Mouse (Mus musculus) small intestine, adult 2 months (tissue): ENCODE measurements around the gene Cfap57. TPM values are rescaled to one million over a fixed set of nuclear protein-coding genes. Genes with fewer than 3 reads are reported as not detected.
A peak's percentile ranks its signal among the peaks of the same experiment; 100 is the strongest.

Source experiments
- H3K27ac ChIP-seq: fragments of 200-500 bp; 2 replicates; pipeline ENCODE4 v1.5.1; 2012; ENCODE audit warnings: low read depth, low read length, control low read depth, inconsistent platforms; ENCODE audit not compliant: insufficient read depth
- H3K27me3 ChIP-seq: fragments of 200-500 bp; 2 replicates; pipeline ENCODE4 v1.6.1; 2012; ENCODE audit warnings: mild to moderate bottlenecking, moderate library complexity, low read length, inconsistent platforms; ENCODE audit not compliant: control insufficient read depth, insufficient read depth
- H3K36me3 ChIP-seq: fragments of 200-500 bp; 2 replicates; pipeline ENCODE4 v1.6.1; 2012; ENCODE audit warnings: mild to moderate bottlenecking, low read length, control low read depth, inconsistent platforms; ENCODE audit not compliant: control insufficient read depth, insufficient read depth
- H3K4me1 ChIP-seq: fragments of 200-500 bp; 2 replicates; pipeline ENCODE4 v1.6.1; 2012; ENCODE audit warnings: low read length, inconsistent platforms, mixed read lengths; ENCODE audit not compliant: control insufficient read depth, insufficient read depth, insufficient read length
- H3K4me3 ChIP-seq: fragments of 200-500 bp; 2 replicates; pipeline ENCODE4 v1.5.1; 2012; ENCODE audit warnings: low read depth, mild to moderate bottlenecking, control low read depth, inconsistent platforms, low read length, moderate library complexity
- CTCF ChIP-seq: fragments of 200-500 bp; IDR thresholded peaks from 2 replicates; pipeline ENCODE4 v1.5.1; 2012; ENCODE audit warnings: low read depth, mild to moderate bottlenecking, control low read depth, inconsistent platforms, low read length, moderate library complexity, mixed read lengths; ENCODE audit not compliant: insufficient replicate concordance, insufficient read length; ENCODE audit errors: extremely low read depth
- POLR2A ChIP-seq: fragments of 200-500 bp; IDR thresholded peaks from 2 replicates; pipeline ENCODE4 v1.6.1; 2012; ENCODE audit warnings: low read depth, mild to moderate bottlenecking, control low read depth, inconsistent platforms, low read length, moderate library complexity
- WGBS: fragments of 180-500 bp; shearing (Covaris S2); methylation state at CpG from one replicate; pipeline ENCODE4 v1.1.7; 2018; 5-methylcytosine and 5-hydroxymethylcytosine counted together
- polyA plus RNA-seq: library from polyadenylated mRNA; depleted of rRNA; stranded (reverse); fragments of >200 nt; gene quantifications from 2 replicates; pipeline ENCODE4 v1.2.3, GENCODE M21; 2012; rRNA removed

The Cfap57 gene
- not detected in 2 replicates for polyA plus RNA-seq

GRCm38 (mm10) chr4:118620279-118620966 lies at the start of gene Cfap57, which contains the start of gene Ebna1bp2:
Gene Cfap57, minus strand, starts transcription at chr4:118620777.
Gene Ebna1bp2, plus strand, starts transcription at chr4:118620799.
- no peak for TF ChIP-seq CTCF
- TF ChIP-seq POLR2A, result 0 out of 2 replicates have a peak, but pooled peaks have one; percentile 41
- H3K36me3 ChIP-seq, result peaks cover 20% of the 10 kb centered on the region
- H3K4me1 ChIP-seq, result peaks cover 6% of the 10 kb centered on the region; the same call in 1 of the 2 replicates
- no peak within 1 kb of the TSS for H3K27ac ChIP-seq
- no peaks in the 10 kb centered on the region for H3K27me3 ChIP-seq
- H3K4me3 ChIP-seq, result peak within 1 kb of the TSS; percentile 83
- WGBS, result 1% methylated on average over 33 of the region's 41 CpGs

GRCm38 (mm10) chr4:118658652-118659051 lies 38.1 kb upstream of the Cfap57 start, which contains the start of gene Olfr62:
Gene Olfr62, plus strand, starts transcription at chr4:118658952.
- no peak within 1 kb of the TSS for H3K27ac ChIP-seq
- H3K36me3 ChIP-seq, result no peaks in the 10 kb centered on the region
- TF ChIP-seq CTCF, result no peak
- TF ChIP-seq POLR2A, result no peak
- H3K4me1 ChIP-seq, result no peaks in the 10 kb centered on the region
- no peaks in the 10 kb centered on the region for H3K27me3 ChIP-seq
- H3K4me3 ChIP-seq, result no peak within 1 kb of the TSS

- TF ChIP-seq CTCF (peak; percentile 72; the same call in 1 of the 2 replicates), POLR2A (no peak)
- Histone ChIP-seq H3K36me3 (no peaks in the 10 kb centered on the region), H3K27ac (no peak overlapping the region), H3K4me1 (no peaks in the 10 kb centered on the region), H3K4me3 (no peak overlapping the region), H3K27me3 (no peaks in the 10 kb centered on the region)
- WGBS, result 4% methylated on average over 2 of the region's 2 CpGs
These were observed 24.7 kb upstream of the Cfap57 start for GRCm38 (mm10) chr4:118645234-118645633.

- H3K4me1 ChIP-seq, result no peaks in the 10 kb centered on the region
- no peak for TF ChIP-seq POLR2A
- no peak for TF ChIP-seq CTCF
- H3K4me3 ChIP-seq, result no peak overlapping the region
- no peak overlapping the region for H3K27ac ChIP-seq
- H3K36me3 ChIP-seq, result no peaks in the 10 kb centered on the region
- H3K27me3 ChIP-seq, result no peaks in the 10 kb centered on the region
- WGBS, result 41% methylated on average over 20 of the region's 20 CpGs
These were observed 22.0 kb upstream of the Cfap57 start for GRCm38 (mm10) chr4:118642346-118643190.

GRCm38 (mm10) chr4:118630261-118630660 lies 9.7 kb upstream of the Cfap57 start:
- H3K27me3 ChIP-seq, result no peaks in the 10 kb centered on the region
- H3K27ac ChIP-seq, result no peak overlapping the region
- 92% methylated on average over 5 of the region's 5 CpGs for WGBS
- TF ChIP-seq POLR2A, result no peak
- TF ChIP-seq CTCF, result no peak
- H3K4me3 ChIP-seq, result no peak overlapping the region
- peaks cover 26% of the 10 kb centered on the region for H3K36me3 ChIP-seq
- no peaks in the 10 kb centered on the region for H3K4me1 ChIP-seq

GRCm38 (mm10) chr4:118621781-118622180 lies 1.2 kb upstream of the Cfap57 start:
- Histone ChIP-seq H3K27me3 (no peaks in the 10 kb centered on the region), H3K36me3 (peaks cover 29% of the 10 kb centered on the region), H3K27ac (no peak overlapping the region), H3K4me3 (no peak overlapping the region), H3K4me1 (peaks cover 6% of the 10 kb centered on the region; the same call in 1 of the 2 replicates)
- no peak for TF ChIP-seq POLR2A
- TF ChIP-seq CTCF, result no peak
- 71% methylated on average over 9 of the region's 9 CpGs for WGBS

GRCm38 (mm10) chr4:118620967-118621320 lies 367 bp upstream of the Cfap57 start:
- peaks cover 6% of the 10 kb centered on the region; the same call in 1 of the 2 replicates for H3K4me1 ChIP-seq
- H3K36me3 ChIP-seq, result peaks cover 24% of the 10 kb centered on the region
- peak overlapping the region; percentile 83 for H3K4me3 ChIP-seq
- no peaks in the 10 kb centered on the region for H3K27me3 ChIP-seq
- TF ChIP-seq POLR2A (no peak), CTCF (no peak)
- WGBS, result under 1% methylated on average over 23 of the region's 23 CpGs
- H3K27ac ChIP-seq, result no peak overlapping the region
